Mouse (Mus musculus): Measurements from ENCODE around the gene Lins1. TPM values are rescaled to one million over a fixed set of nuclear protein-coding genes. Genes with fewer than 3 reads are reported as not detected.

Gene Lins1
- total and polyA plus RNA-seq, 3 experiments: 3.7 to 23.5 (median 10.3) TPM

DNA sequence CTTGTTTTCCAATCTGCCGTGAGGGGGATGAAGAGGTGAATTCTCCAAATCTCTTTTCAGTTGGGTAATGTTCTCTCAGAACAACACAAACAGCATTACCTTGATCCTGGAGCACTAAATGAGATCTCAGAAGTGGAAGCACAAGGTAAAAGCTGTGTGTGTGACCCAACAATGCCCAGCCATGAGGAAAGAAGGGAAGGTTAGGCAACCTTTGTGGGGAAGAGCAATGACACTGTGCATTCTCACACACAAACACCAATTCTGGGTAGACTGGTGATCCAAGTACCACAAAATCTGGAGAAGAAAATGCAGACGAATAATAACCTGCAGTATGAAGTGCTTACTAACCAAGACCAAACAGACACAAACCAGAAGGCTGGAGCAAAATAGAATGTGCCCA is 13.9 kb upstream of the Lins1 start:
- no peak for DNase-seq (ENCODE audit: low spot score)
- ATAC-seq (ENCODE audit: extremely low read depth, insufficient number of reproducible peaks, low FRiP score, poor library complexity, severe bottlenecking): no peak
- Histone ChIP-seq H3K4me3 (ENCODE audit: low read depth, low read length) (no peak overlapping the region), H3K27me3 (ENCODE audit: insufficient read depth, low read length) (no peaks in the 10 kb centered on the region), H3K36me3 (replicated peaks) (peaks cover 96% of the 10 kb centered on the region), H3K9me3 (replicated peaks) (no peaks in the 10 kb centered on the region), H3K4me1 (ENCODE audit: insufficient read depth, low read depth, low read length) (no peaks in the 10 kb centered on the region)
- no peak for TF ChIP-seq CTCF (IDR thresholded peaks at IDR 0.05; ENCODE audit: low read depth, low read length)
- no peak for TF ChIP-seq GATA1 (IDR thresholded peaks at IDR 0.05; ENCODE audit: borderline replicate concordance, low read length)
- no peak for TF ChIP-seq TAL1 (conservative IDR thresholded peaks at IDR 0.05; ENCODE audit: low read depth, low read length)
- TF ChIP-seq POLR2AphosphoS5 (IDR thresholded peaks at IDR 0.05; ENCODE audit: insufficient replicate concordance, low read depth, low read length): no peak
- TF ChIP-seq GATA2 (IDR thresholded peaks at IDR 0.05; ENCODE audit: borderline replicate concordance, low read depth, low read length): no peak

DNA sequence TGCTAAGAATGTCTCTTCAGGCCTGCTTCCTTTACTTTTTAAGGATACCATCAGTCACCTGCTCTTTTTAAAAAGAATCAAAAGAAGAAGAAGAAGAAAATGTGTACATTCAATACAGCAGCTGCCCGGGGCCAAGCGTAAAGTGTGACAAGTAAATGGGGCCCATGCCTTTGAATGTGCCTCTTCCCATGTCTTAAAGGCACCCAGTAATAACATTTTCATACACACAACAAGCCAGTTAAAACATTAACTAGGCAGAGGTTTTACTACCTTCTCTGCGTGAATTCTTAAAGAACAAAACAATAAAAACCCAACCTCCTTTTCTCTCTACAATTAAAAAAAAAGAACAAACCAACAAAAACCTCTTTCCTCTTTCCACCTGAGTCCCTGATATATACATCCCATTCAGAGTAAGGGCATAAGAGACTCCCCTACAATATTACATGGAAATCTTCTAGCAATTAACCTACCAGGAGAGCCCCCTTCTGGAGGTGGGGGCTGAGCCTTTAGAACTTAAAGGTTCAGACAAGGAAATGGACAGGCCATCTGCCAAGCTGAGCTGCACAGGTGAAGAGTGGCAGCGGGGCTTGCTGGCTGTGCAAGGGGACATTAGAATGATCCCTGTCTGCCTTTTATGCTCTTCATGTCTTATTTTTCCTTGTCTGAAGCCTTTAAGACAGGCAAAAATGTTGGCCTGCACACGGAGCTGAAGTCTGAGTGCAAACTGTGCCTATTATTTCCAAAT is 7.4 kb upstream of the Lins1 start:
- DNase-seq (ENCODE audit: low spot score): no peak
- Histone ChIP-seq H3K27me3 (ENCODE audit: insufficient read depth, low read length) (no peaks in the 10 kb centered on the region), H3K4me1 (ENCODE audit: insufficient read depth, low read depth, low read length) (peaks cover 2% of the 10 kb centered on the region; the same call in 1 of the 2 replicates), H3K36me3 (replicated peaks) (peaks cover 73% of the 10 kb centered on the region), H3K4me3 (ENCODE audit: low read depth, low read length) (no peak overlapping the region), H3K9me3 (replicated peaks) (no peaks in the 10 kb centered on the region)
- TF ChIP-seq CTCF (IDR thresholded peaks at IDR 0.05; ENCODE audit: low read depth, low read length): no peak
- no peak for TF ChIP-seq POLR2AphosphoS5 (IDR thresholded peaks at IDR 0.05; ENCODE audit: insufficient replicate concordance, low read depth, low read length)
- no peak for TF ChIP-seq GATA2 (IDR thresholded peaks at IDR 0.05; ENCODE audit: borderline replicate concordance, low read depth, low read length)
- no peak for TF ChIP-seq TAL1 (conservative IDR thresholded peaks at IDR 0.05; ENCODE audit: low read depth, low read length)
- TF ChIP-seq GATA1 (IDR thresholded peaks at IDR 0.05; ENCODE audit: borderline replicate concordance, low read length): no peak
- ATAC-seq (ENCODE audit: extremely low read depth, insufficient number of reproducible peaks, low FRiP score, poor library complexity, severe bottlenecking): no peak

DNA sequence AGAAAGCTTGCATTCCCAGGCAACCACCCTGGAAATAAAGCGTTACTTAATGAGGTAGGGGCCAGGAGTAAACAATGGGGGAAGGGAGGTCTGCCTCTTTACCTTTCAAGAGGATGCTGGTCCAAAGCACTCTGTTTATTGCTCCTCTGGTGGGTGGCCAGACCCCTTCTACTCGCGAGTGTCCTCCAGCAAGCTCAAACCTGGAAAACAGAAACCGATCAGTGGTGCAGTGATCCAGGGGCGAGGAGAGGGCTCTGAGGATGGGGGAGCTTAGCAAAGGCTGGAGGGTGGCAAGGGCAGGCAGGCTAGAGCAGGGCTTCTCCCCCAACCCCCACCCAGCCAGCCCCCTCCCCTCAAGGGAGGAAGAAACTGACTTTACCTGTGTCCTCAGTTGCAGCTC is 968 bp upstream of the Lins1 start:
- no peaks in the 10 kb centered on the region for H3K27me3 ChIP-seq (ENCODE audit: insufficient read depth, low read length)
- H3K4me1 ChIP-seq (ENCODE audit: insufficient read depth, low read depth, low read length): peaks cover 13% of the 10 kb centered on the region
- ATAC-seq (ENCODE audit: extremely low read depth, insufficient number of reproducible peaks, low FRiP score, poor library complexity, severe bottlenecking): no peak
- no peak for DNase-seq (ENCODE audit: low spot score)
- H3K9me3 ChIP-seq (replicated peaks): no peaks in the 10 kb centered on the region
- H3K36me3 ChIP-seq (replicated peaks): peaks cover 23% of the 10 kb centered on the region
- TF ChIP-seq GATA1 (IDR thresholded peaks at IDR 0.05; ENCODE audit: borderline replicate concordance, low read length) (no peak), CTCF (IDR thresholded peaks at IDR 0.05; ENCODE audit: low read depth, low read length) (no peak), POLR2AphosphoS5 (IDR thresholded peaks at IDR 0.05; ENCODE audit: insufficient replicate concordance, low read depth, low read length) (no peak), TAL1 (conservative IDR thresholded peaks at IDR 0.05; ENCODE audit: low read depth, low read length) (no peak), GATA2 (IDR thresholded peaks at IDR 0.05; ENCODE audit: borderline replicate concordance, low read depth, low read length) (no peak)
- peak overlapping the region; percentile 96 for H3K4me3 ChIP-seq (ENCODE audit: low read depth, low read length)

DNA sequence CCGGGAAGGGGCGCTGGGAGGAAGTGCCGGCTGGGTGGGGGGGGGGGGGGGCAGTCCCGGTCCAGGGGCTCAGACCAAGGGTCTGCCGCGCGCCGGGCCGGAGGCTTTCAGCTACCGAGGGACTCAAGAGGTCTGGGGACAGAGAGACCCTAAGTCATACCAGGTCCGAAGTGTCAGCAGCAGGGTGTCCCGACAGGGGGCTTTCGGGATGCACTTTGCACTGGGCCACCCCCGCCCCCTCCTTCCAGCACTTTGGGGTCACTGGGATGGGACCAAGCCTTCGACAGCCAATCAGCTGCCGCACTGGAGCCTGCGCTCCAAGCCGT is 432 bp upstream of the Lins1 start, which contains the start of gene Asb7:
Gene Asb7, minus strand, starts transcription at position 303 of the 326 bp plus-strand sequence.
- Histone ChIP-seq H3K36me3 (replicated peaks) (peaks cover 24% of the 10 kb centered on the region), H3K9me3 (replicated peaks) (no peaks in the 10 kb centered on the region), H3K4me1 (ENCODE audit: insufficient read depth, low read depth, low read length) (peaks cover 15% of the 10 kb centered on the region), H3K27me3 (ENCODE audit: insufficient read depth, low read length) (no peaks in the 10 kb centered on the region), H3K4me3 (ENCODE audit: low read depth, low read length) (peak within 1 kb of the TSS; percentile 96)
- ATAC-seq (ENCODE audit: extremely low read depth, insufficient number of reproducible peaks, low FRiP score, poor library complexity, severe bottlenecking) (no peak), DNase-seq (ENCODE audit: low spot score) (no peak)
- TF ChIP-seq TAL1 (conservative IDR thresholded peaks at IDR 0.05; ENCODE audit: low read depth, low read length) (no peak), CTCF (IDR thresholded peaks at IDR 0.05; ENCODE audit: low read depth, low read length) (no peak), GATA2 (IDR thresholded peaks at IDR 0.05; ENCODE audit: borderline replicate concordance, low read depth, low read length) (no peak), GATA1 (IDR thresholded peaks at IDR 0.05; ENCODE audit: borderline replicate concordance, low read length) (no peak), POLR2AphosphoS5 (IDR thresholded peaks at IDR 0.05; ENCODE audit: insufficient replicate concordance, low read depth, low read length) (no peak)

DNA sequence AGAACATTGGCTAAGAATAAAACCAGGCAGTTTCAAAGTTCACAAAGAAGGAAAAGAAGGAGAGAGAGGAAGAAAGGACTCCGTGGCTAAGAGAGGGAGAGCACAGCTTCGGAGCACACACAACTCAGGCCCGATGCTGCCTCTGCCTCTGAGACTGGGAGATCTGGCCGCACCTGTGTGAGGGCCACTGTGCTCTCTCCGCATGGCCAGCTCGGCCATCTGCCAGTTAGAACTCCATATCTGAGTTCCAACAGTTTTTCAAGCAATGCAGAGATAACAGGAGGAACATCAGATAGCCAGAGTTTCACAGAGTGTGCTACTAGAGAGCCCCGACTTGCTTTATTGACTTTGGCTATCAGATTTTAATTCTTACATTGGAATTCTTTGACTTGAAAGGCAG is 4.8 kb downstream of the Lins1 start:
- no peaks in the 10 kb centered on the region for H3K9me3 ChIP-seq (replicated peaks)
- ATAC-seq (ENCODE audit: extremely low read depth, insufficient number of reproducible peaks, low FRiP score, poor library complexity, severe bottlenecking): no peak

DNA sequence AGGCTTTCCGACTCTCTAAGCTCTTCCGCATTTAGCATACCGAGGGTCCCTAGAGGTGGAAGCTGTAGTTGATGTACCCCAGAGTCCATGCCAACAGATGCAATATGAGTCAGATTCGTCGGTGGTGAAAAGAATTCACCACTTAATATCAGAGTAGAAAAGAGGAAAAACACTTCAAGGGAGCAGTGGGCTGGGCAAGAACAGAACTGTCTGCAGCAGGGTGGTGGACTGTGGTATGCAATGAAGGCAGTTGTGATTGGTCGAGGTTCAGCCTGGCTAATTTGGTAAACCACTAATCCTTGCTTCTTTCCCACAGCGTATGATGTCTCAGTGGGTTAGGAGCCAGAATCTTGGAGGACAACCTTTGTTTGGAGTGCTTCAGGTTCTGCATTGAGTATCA is 13.0 kb downstream of the Lins1 start:
- Histone ChIP-seq H3K4me3 (ENCODE audit: low read depth, low read length) (no peak overlapping the region), H3K9me3 (replicated peaks) (no peaks in the 10 kb centered on the region), H3K36me3 (replicated peaks) (peaks cover 77% of the 10 kb centered on the region), H3K4me1 (ENCODE audit: insufficient read depth, low read depth, low read length) (no peaks in the 10 kb centered on the region), H3K27me3 (ENCODE audit: insufficient read depth, low read length) (no peaks in the 10 kb centered on the region)
- ATAC-seq (ENCODE audit: extremely low read depth, insufficient number of reproducible peaks, low FRiP score, poor library complexity, severe bottlenecking) (no peak), DNase-seq (ENCODE audit: low spot score) (no peak)
- no peak for TF ChIP-seq GATA1 (IDR thresholded peaks at IDR 0.05; ENCODE audit: borderline replicate concordance, low read length)
- no peak for TF ChIP-seq POLR2AphosphoS5 (IDR thresholded peaks at IDR 0.05; ENCODE audit: insufficient replicate concordance, low read depth, low read length)
- TF ChIP-seq GATA2 (IDR thresholded peaks at IDR 0.05; ENCODE audit: borderline replicate concordance, low read depth, low read length): no peak
- no peak for TF ChIP-seq TAL1 (conservative IDR thresholded peaks at IDR 0.05; ENCODE audit: low read depth, low read length)
- TF ChIP-seq CTCF (IDR thresholded peaks at IDR 0.05; ENCODE audit: low read depth, low read length): no peak

More for the DNA sequence above, 4.8 kb downstream of the Lins1 start:
- TF ChIP-seq TAL1 (conservative IDR thresholded peaks at IDR 0.05; ENCODE audit: low read depth, low read length) (no peak), CTCF (IDR thresholded peaks at IDR 0.05; ENCODE audit: low read depth, low read length) (no peak), POLR2AphosphoS5 (IDR thresholded peaks at IDR 0.05; ENCODE audit: insufficient replicate concordance, low read depth, low read length) (no peak), GATA2 (IDR thresholded peaks at IDR 0.05; ENCODE audit: borderline replicate concordance, low read depth, low read length) (no peak)
- Histone ChIP-seq H3K36me3 (replicated peaks) (peaks cover 47% of the 10 kb centered on the region), H3K4me1 (ENCODE audit: insufficient read depth, low read depth, low read length) (peaks cover 9% of the 10 kb centered on the region), H3K4me3 (ENCODE audit: low read depth, low read length) (peak overlapping the region; percentile 8; the same call in 1 of the 2 replicates), H3K27me3 (ENCODE audit: insufficient read depth, low read length) (no peaks in the 10 kb centered on the region)
- no peak for DNase-seq (ENCODE audit: low spot score)

Data from G1E (cell line).